Mouse (Mus musculus) G1E (cell line): Measurements from ENCODE around the gene Gm17304.

Experiments used
- CTCF ChIP-seq: IDR thresholded peaks from 2 replicates; pipeline ENCODE4 v1.5.1; 2012; ENCODE audit warnings: low read depth, low read length, inconsistent platforms, mixed read lengths
- GATA1 ChIP-seq: IDR thresholded peaks from 2 replicates; pipeline ENCODE4 v1.6.1; 2012; ENCODE audit warnings: borderline replicate concordance, low read length, inconsistent platforms, mixed read lengths
- GATA2 ChIP-seq: IDR thresholded peaks from 2 replicates; pipeline ENCODE4 v1.6.1; 2012; ENCODE audit warnings: low read depth, low read length, inconsistent platforms, borderline replicate concordance
- TAL1 ChIP-seq: conservative IDR thresholded peaks from 2 replicates; pipeline ENCODE4 v1.6.1; 2012; ENCODE audit warnings: low read depth, low read length, inconsistent platforms, mixed read lengths

DNA sequence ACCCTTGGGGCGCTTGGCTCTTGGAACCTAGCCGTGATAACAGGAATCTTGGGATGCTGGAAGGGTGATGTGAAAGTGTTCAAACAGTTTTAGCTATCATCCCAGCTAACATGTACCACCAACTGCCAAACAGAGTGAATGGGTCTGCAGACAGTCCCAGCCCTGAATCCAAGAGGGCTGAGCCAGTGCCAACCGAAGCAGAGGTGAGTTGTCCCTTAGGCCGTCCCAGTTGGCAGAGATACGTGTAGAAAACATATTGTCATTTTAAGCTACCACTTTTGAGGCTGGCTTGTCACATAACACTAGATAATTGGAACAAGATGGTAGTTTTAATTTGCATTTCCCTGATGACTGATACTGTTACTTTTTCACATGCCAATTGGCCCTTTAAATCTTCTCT is 18.2 kb upstream of the Gm17304 start:
- TF ChIP-seq GATA1 (no peak), CTCF (no peak), TAL1 (no peak), GATA2 (no peak)
